Mouse (Mus musculus) embryonic facial prominence, embryonic 14.5 days (tissue): ENCODE data around the gene Robo1. TPM values are rescaled to one million over a fixed set of nuclear protein-coding genes. Genes with fewer than 3 reads are reported as not detected.

Source experiments
- ATAC-seq: fragments of 200-750 bp; cut with Nextera tagmentation; 2 replicates; pipeline ENCODE4 v1.8.0; 2017; ENCODE audit warnings: low read depth, moderate number of reproducible peaks, moderate TSS enrichment
- DNase-seq: peaks from one replicate; pipeline ENCODE4 v3.0.0-alpha.2; 2015; ENCODE audit warnings: low spot score
- H3K27ac ChIP-seq: fragments of 300-500 bp; sonication (generic); replicated peaks from 2 replicates; pipeline ENCODE4 v1.5.1; 2014; ENCODE audit warnings: low read depth, mild to moderate bottlenecking, low read length, moderate library complexity
- H3K27me3 ChIP-seq: fragments of 300-500 bp; sonication (generic); replicated peaks from 2 replicates; pipeline ENCODE4 v1.6.1; 2014; ENCODE audit warnings: low read length; ENCODE audit not compliant: control insufficient read depth, insufficient read depth
- H3K36me3 ChIP-seq: fragments of 300-500 bp; sonication (generic); 2 replicates; pipeline ENCODE4 v1.6.1; 2014; ENCODE audit warnings: low read length, mixed read lengths; ENCODE audit not compliant: control insufficient read depth, insufficient read depth
- H3K4me1 ChIP-seq: fragments of 300-500 bp; sonication (generic); 2 replicates; pipeline ENCODE4 v1.6.1; 2014; ENCODE audit warnings: antibody characterized with exemption, low read length; ENCODE audit not compliant: control insufficient read depth, insufficient read depth
- H3K4me2 ChIP-seq: fragments of 300-500 bp; sonication (generic); 2 replicates; pipeline ENCODE4 v1.6.1; 2014; ENCODE audit warnings: low read depth, mild to moderate bottlenecking, low read length, moderate library complexity, mixed read lengths
- H3K4me3 ChIP-seq: fragments of 300-500 bp; sonication (generic); 2 replicates; pipeline ENCODE4 v1.5.1; 2014; ENCODE audit warnings: low read depth, mild to moderate bottlenecking, low read length
- H3K9ac ChIP-seq: fragments of 300-500 bp; sonication (generic); 2 replicates; pipeline ENCODE4 v1.6.1; 2014; ENCODE audit warnings: low read depth, mild to moderate bottlenecking, low read length, moderate library complexity, mixed read lengths
- H3K9me3 ChIP-seq: fragments of 300-500 bp; sonication (generic); 2 replicates; pipeline ENCODE4 v1.6.1; 2016; ENCODE audit warnings: low read length; ENCODE audit not compliant: control insufficient read depth
- WGBS: fragments of 180-500 bp; shearing (Covaris S2); extraction: QIAGEN DNeasy Blood & Tissue Kit; methylation state at CpG from one replicate; pipeline ENCODE4 v1.1.7; 2014; 5-methylcytosine and 5-hydroxymethylcytosine counted together
- polyA plus RNA-seq: library from polyadenylated mRNA; unstranded; fragments of >200 nt; fragmentation: Nextera tagmentation; extraction: Ambion mirVana; gene quantifications from 2 replicates; pipeline ENCODE4 v1.2.1, GENCODE M21; 2014

The Robo1 gene
- polyA plus RNA-seq, 1 experiment from 2014 or later: 32.6 TPM

DNA sequence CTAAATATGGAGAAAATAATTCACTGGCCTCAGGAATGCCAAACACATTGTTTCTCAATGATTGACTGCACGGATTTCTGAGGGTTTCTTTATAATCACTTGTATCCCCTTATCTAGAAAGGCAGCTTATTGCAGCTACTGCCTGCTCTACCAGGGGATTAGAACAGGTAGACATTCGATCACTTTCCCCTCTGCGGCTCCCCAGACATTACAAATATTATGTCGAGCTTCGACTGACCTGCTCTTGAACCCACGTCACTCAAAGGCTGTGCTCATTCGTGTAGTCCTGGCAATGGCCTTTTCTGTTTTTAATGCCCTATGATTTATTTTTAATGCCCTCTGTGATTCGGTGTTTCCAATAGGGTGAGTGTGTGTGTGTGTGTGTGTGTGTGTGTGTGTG lies 521.4 kb downstream of the Robo1 start:
- Histone ChIP-seq H3K9ac (no peak overlapping the region), H3K27me3 (no peaks in the 10 kb centered on the region), H3K36me3 (no peaks in the 10 kb centered on the region), H3K9me3 (no peaks in the 10 kb centered on the region), H3K4me1 (peaks cover 21% of the 10 kb centered on the region), H3K4me2 (no peak overlapping the region), H3K4me3 (no peak overlapping the region), H3K27ac (no peak overlapping the region; the same call in 1 of the 2 replicates)
- DNase-seq (no peak), ATAC-seq (peak; percentile 62; the same call in 1 of the 2 replicates)
- WGBS: 49% methylated on average over 8 of the region's 8 CpGs

DNA sequence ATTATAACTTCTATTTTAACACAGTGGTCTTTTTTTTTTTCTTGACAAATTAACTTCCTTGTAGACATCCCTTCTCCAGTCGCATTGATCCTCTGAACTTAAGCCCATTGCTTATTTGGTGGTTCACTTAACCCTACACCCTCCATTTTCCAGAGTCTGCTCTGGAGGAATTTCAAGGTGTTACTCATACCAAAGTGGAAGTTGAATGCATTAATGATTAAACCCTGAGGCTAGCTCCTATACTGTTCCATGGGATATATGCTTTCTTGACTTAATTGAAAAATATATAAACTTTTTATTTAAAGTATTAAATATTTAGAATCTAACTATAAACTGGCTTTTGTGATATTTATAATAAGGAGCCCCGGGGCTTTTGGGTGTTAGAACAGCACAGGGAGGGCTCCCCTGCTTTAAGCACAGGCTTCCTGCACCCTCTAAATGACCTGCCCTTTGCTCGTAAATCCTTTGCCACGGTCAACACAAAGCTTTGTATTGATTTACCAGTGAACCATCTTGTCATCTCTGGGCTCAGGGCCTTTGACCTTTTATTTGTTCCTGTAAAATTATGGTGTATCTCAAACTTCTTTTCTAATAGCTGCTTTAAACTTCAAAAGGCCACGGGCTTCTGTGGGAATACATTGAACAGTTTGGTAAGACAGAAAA lies 522.4 kb downstream of the Robo1 start:
- 40% methylated on average over 5 of the region's 5 CpGs for WGBS

DNA sequence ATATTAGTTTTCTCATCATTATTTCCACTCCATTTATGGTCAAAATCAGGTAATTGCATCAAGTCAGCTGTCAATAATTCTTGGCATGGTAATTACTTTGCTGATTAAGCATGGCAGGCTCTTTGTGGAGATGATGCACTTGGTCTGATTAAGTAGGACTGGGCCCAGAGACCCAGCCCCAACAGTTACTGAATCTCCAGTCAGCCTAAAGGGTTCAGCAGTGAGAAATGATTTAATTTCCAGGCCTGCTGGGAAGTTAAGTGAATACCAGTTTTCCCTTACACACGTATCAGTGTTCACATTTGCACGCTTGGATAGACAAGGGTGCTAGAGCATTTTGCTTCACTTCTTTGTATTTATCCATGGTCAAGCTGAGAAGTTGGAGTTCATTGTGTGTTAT lies 526.2 kb downstream of the Robo1 start:
- Histone ChIP-seq H3K9me3 (no peaks in the 10 kb centered on the region), H3K4me3 (no peak overlapping the region), H3K27ac (no peak overlapping the region), H3K9ac (no peak overlapping the region), H3K27me3 (no peaks in the 10 kb centered on the region), H3K36me3 (no peaks in the 10 kb centered on the region), H3K4me2 (no peak overlapping the region), H3K4me1 (peaks cover 4% of the 10 kb centered on the region)
- DNase-seq: peak; percentile 34
- no peak for ATAC-seq
- 78% methylated on average over 2 of the region's 2 CpGs for WGBS

More for the DNA sequence above, 522.4 kb downstream of the Robo1 start:
- Histone ChIP-seq H3K4me3 (no peak overlapping the region), H3K9me3 (no peaks in the 10 kb centered on the region), H3K27ac (no peak overlapping the region), H3K36me3 (no peaks in the 10 kb centered on the region), H3K4me1 (peaks cover 21% of the 10 kb centered on the region), H3K9ac (no peak overlapping the region), H3K4me2 (no peak overlapping the region), H3K27me3 (no peaks in the 10 kb centered on the region)
- no peak for ATAC-seq
- no peak for DNase-seq

DNA sequence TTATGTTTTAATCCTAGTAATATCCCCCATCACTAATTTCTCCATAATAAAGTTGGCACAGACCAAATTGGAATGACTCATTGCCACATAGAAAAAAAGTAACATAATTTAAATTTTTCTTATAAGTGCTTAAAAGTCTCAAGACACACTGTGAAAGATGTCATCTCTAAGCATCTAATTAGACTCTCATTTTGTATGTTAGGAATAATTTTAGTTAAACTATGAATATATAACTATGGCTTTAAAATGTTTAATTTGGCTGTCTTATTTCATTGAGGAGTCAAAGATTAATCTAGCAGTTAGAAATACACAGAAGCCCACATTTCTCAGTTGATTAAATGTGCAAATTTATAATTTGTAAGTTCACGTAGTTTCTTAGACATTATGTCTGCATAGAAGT lies 530.9 kb downstream of the Robo1 start:
- Histone ChIP-seq H3K4me2 (no peak overlapping the region), H3K4me3 (no peak overlapping the region), H3K27me3 (no peaks in the 10 kb centered on the region), H3K36me3 (no peaks in the 10 kb centered on the region), H3K4me1 (peaks cover 5% of the 10 kb centered on the region; the same call in 1 of the 2 replicates), H3K27ac (no peak overlapping the region), H3K9ac (no peak overlapping the region), H3K9me3 (no peaks in the 10 kb centered on the region)
- no peak for DNase-seq
- no peak for ATAC-seq
- WGBS: 75% methylated on average over 1 of the region's 1 CpGs

DNA sequence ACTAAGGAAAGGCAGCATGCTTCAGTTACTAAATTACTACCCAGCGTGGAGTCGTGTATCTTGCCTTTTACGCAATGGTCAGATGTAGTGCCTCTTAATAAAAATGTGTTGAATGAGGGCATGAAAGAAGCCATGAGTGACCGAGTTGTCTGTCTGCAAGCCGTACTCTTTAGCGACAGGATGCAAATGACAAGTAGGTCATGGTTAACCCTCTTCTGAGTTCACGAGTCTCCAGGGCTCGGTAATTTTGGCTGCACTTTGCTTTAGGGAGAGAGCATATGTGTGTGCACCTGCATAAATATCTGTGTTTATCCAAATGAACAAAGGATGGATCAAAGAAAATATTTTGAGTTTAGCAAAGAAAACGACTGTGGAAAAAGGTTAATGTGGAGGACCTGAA lies 533.0 kb downstream of the Robo1 start:
- Histone ChIP-seq H3K27me3 (no peaks in the 10 kb centered on the region), H3K9me3 (no peaks in the 10 kb centered on the region), H3K4me1 (peaks cover 7% of the 10 kb centered on the region; the same call in 1 of the 2 replicates), H3K27ac (no peak overlapping the region), H3K9ac (no peak overlapping the region), H3K4me3 (no peak overlapping the region), H3K4me2 (no peak overlapping the region), H3K36me3 (no peaks in the 10 kb centered on the region)
- ATAC-seq (no peak), DNase-seq (no peak)
- WGBS: 57% methylated on average over 9 of the region's 9 CpGs

DNA sequence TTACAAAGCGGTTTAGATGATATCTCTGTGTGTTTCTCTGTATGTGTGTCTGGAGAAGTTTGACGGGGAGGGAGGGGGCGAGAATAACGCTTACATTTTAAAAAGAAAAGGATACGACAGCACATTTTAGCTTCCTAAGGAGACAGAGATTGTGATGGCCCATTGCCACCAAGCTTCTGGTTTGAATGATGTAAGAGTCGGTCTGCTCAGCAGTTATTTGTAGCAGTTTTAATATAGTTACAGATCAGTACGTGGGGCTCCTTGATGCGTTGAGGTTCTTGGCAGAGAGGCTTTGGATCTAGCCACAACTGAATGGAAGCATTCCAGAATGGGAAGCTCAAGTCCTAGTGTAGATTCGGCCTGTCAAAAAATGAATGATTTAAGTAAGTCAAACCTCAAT lies 546.0 kb downstream of the Robo1 start:
- Histone ChIP-seq H3K27ac (no peak overlapping the region), H3K4me3 (no peak overlapping the region), H3K36me3 (no peaks in the 10 kb centered on the region), H3K4me1 (peaks cover 29% of the 10 kb centered on the region), H3K27me3 (no peaks in the 10 kb centered on the region), H3K4me2 (no peak overlapping the region), H3K9ac (no peak overlapping the region), H3K9me3 (no peaks in the 10 kb centered on the region)
- 0 out of 2 replicates have a peak, but pooled peaks have one; percentile 55 for ATAC-seq
- WGBS: 55% methylated on average over 9 of the region's 9 CpGs
- peak; percentile 91 for DNase-seq

DNA sequence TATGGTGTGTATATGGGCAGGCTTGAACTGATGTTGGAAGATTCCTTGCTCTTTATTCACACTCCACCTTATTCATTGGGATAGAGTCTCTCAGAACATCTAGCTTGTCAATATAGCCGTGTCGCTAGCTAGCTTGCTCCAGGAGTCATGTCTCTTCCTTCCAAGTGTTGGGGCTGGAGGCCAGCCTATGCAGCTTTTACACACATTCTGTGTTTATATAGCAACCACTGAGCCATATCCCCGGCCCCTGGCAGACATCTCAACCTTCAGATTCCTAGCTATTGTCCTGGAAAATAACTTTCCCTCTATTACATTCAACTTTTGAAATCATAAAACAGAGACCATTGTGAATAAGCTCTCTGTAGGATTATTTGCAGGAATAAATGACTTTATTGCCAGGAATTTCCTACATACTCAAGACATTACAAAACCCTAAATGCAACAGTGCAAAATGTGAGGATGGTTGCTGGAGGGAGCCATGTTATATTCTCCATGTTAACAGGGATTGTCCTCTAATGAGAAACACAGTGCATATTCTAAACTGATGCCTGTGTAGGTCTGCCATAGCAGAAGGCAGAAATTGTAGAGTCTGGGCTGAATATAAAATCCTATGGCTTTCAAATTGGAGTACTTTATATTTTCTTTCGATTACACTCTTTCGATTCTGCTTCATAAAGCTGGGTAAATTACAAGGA lies 546.9 kb downstream of the Robo1 start:
- Histone ChIP-seq H3K4me1 (peaks cover 29% of the 10 kb centered on the region), H3K4me3 (no peak overlapping the region), H3K27ac (peak overlapping the region; percentile 44; the same call in 1 of the 2 replicates), H3K27me3 (no peaks in the 10 kb centered on the region), H3K36me3 (no peaks in the 10 kb centered on the region), H3K9me3 (no peaks in the 10 kb centered on the region), H3K9ac (no peak overlapping the region), H3K4me2 (no peak overlapping the region)
- 0 out of 2 replicates have a peak, but pooled peaks have one; percentile 6 for ATAC-seq
- peak; percentile 48 for DNase-seq
- WGBS: 64% methylated on average over 5 of the region's 5 CpGs

DNA sequence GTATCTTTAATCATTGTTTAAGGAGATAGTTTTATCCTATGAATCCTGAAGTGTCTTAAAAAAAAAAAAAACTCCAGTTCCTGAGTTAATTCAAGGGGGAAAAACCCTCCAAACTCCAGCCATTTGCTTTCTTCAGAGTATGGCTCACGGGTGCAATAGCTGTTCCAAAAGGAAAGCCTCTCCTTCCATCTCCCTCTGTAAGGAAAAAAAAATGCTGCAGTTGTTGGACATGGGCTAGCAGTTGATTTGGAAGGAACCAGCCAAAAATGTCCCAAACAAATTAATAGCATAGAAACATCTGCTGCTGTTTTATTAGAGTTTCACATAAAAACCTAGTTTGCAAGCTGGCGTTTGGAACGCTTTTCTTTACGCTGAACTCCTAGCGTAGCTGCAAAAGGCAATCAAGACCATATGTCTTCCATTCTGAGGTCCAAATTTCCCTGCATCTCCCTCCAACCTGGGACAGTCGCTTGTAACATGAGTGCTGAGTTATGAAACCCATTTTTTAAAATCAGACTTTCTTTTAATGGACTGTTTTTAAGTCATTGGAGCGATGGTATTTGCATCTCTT lies 553.7 kb downstream of the Robo1 start:
- Histone ChIP-seq H3K4me2 (peak overlapping the region; percentile 32), H3K9me3 (no peaks in the 10 kb centered on the region), H3K27ac (peak overlapping the region; percentile 22; the same call in 1 of the 2 replicates), H3K27me3 (no peaks in the 10 kb centered on the region), H3K36me3 (no peaks in the 10 kb centered on the region), H3K4me3 (no peak overlapping the region), H3K9ac (no peak overlapping the region), H3K4me1 (peaks cover 23% of the 10 kb centered on the region)
- DNase-seq (peak; percentile 95), ATAC-seq (peak; percentile 72; the same call in 1 of the 2 replicates)
- 28% methylated on average over 7 of the region's 7 CpGs for WGBS
